Comparison of ENCODE assay signal across 16 mouse cellular contexts in the genomic region with DNA sequence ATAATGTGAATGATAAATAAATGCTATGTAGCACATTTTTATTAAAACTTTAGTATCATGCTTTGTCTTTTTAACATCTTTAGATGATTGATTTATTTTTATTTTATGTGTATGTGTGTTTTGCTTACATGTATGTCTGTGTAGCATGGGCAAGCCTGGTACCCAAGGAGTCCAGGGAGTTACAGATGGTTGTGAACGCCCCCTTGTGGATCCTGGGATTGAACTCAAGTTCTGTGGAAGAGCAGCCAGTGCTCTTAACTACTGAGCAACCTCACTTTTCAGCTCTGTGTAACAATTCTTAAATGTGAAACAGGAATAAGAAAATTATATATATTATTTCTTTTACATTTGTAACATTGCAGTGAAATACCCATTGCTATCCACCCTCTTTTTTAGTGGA.
DNase-seq lines count a peak whose midpoint lies in the region; ATAC-seq and TF ChIP-seq lines count a peak whose summit lies in the region.
"Had no signal": no experiment of that assay in that cellular context is flagged by ENCODE, and none has a peak within 500 bp of the region (broad histone marks: within the 10 kb centered on the region; RNA-seq: fewer than 3 reads in every experiment).

No protein-coding gene starts in this region.

- no peak for ATAC-seq in forebrain, embryonic 12.5 days (ENCODE audit: low FRiP score)
- ATAC-seq: forebrain, embryonic 15.5 days; midbrain, embryonic 15.5 days had no signal

- TF ChIP-seq POLR2A in thymus, adult 2 months (IDR thresholded peaks at IDR 0.05; ENCODE audit: control insufficient read depth, extremely low read depth, insufficient read depth, low read length, poor library complexity): no peak
- no peak for TF ChIP-seq POLR2A in bone marrow, adult 2 months (IDR thresholded peaks at IDR 0.05; ENCODE audit: borderline replicate concordance, control insufficient read depth, low read depth, low read length)

- no peaks in the 10 kb centered on the region for H3K36me3 ChIP-seq in thymus, adult 2 months (ENCODE audit: control insufficient read depth, insufficient read depth, low read length)
- no peaks in the 10 kb centered on the region for H3K36me3 ChIP-seq in forebrain, embryonic 12.5 days (replicated peaks)
- H3K36me3 ChIP-seq: forebrain, embryonic 15.5 days; hindbrain, embryonic 12.5 days; lung, embryonic 15.5 days; midbrain, embryonic 15.5 days; neural tube, embryonic 13.5 days had no signal

- H3K4me3 ChIP-seq in layer of hippocampus, adult 2 months: no peak overlapping the region
- no peak overlapping the region for H3K4me3 ChIP-seq in thymus, adult 2 months (ENCODE audit: control insufficient read depth, insufficient read depth, low read length)
- no peak overlapping the region for H3K4me3 ChIP-seq in bone marrow, adult 2 months (replicated peaks; ENCODE audit: control insufficient read depth, low read depth, low read length)
- no peak overlapping the region for H3K4me3 ChIP-seq in forebrain, embryonic 12.5 days (replicated peaks)
- H3K4me3 ChIP-seq: forebrain, embryonic 15.5 days; hindbrain, embryonic 12.5 days; lung, embryonic 15.5 days; midbrain, embryonic 15.5 days; neural tube, embryonic 13.5 days had no signal

- H3K9me3 ChIP-seq in forebrain, embryonic 12.5 days: no peaks in the 10 kb centered on the region
- H3K9me3 ChIP-seq: forebrain, embryonic 15.5 days; hindbrain, embryonic 12.5 days; lung, embryonic 15.5 days; midbrain, embryonic 15.5 days; neural tube, embryonic 13.5 days had no signal

- peak; percentile 44 for TF ChIP-seq CTCF in layer of hippocampus, adult 2 months (conservative IDR thresholded peaks at IDR 0.05)
- no peak for TF ChIP-seq CTCF in thymus, adult 2 months (IDR thresholded peaks at IDR 0.05; ENCODE audit: borderline replicate concordance, control insufficient read depth, extremely low read depth, insufficient read depth, low read length, poor library complexity)
- 0 out of 2 replicates have a peak, but pooled peaks have one; percentile 9 for TF ChIP-seq CTCF in bone marrow, adult 2 months (IDR thresholded peaks at IDR 0.05; ENCODE audit: control insufficient read depth, insufficient read depth, low read length)

- H3K27me3 ChIP-seq in thymus, adult 2 months (ENCODE audit: control insufficient read depth, insufficient read depth, low read length): no peaks in the 10 kb centered on the region
- no peaks in the 10 kb centered on the region for H3K27me3 ChIP-seq in forebrain, embryonic 12.5 days
- H3K27me3 ChIP-seq: forebrain, embryonic 15.5 days; hindbrain, embryonic 12.5 days; lung, embryonic 15.5 days; midbrain, embryonic 15.5 days; neural tube, embryonic 13.5 days had no signal

- WGBS in thymus, adult 2 months: 53% methylated on average over 1 of the region's 1 CpGs
- 35% methylated on average over 1 of the region's 1 CpGs for WGBS in bone marrow, adult 2 months
- WGBS in forebrain, embryonic 12.5 days: 39% methylated on average over 1 of the region's 1 CpGs

- no peak overlapping the region for H3K9ac ChIP-seq in forebrain, embryonic 12.5 days
- H3K9ac ChIP-seq: forebrain, embryonic 15.5 days; hindbrain, embryonic 12.5 days; lung, embryonic 15.5 days; midbrain, embryonic 15.5 days; neural tube, embryonic 13.5 days had no signal

- no peaks in the 10 kb centered on the region for H3K4me1 ChIP-seq in thymus, adult 2 months (replicated peaks; ENCODE audit: control insufficient read depth, insufficient read depth, low read length)
- H3K4me1 ChIP-seq in bone marrow, adult 2 months (ENCODE audit: control insufficient read depth, insufficient read depth, low read length): no peaks in the 10 kb centered on the region
- H3K4me1 ChIP-seq in forebrain, embryonic 12.5 days: no peaks in the 10 kb centered on the region
- H3K4me1 ChIP-seq: forebrain, embryonic 15.5 days; hindbrain, embryonic 12.5 days; lung, embryonic 15.5 days; midbrain, embryonic 15.5 days; neural tube, embryonic 13.5 days had no signal

- no peak overlapping the region for H3K4me2 ChIP-seq in forebrain, embryonic 12.5 days
- H3K4me2 ChIP-seq: forebrain, embryonic 15.5 days; hindbrain, embryonic 12.5 days; lung, embryonic 15.5 days; midbrain, embryonic 15.5 days; neural tube, embryonic 13.5 days had no signal

- no peak overlapping the region for H3K27ac ChIP-seq in layer of hippocampus, adult 2 months
- H3K27ac ChIP-seq in thymus, adult 2 months (ENCODE audit: control insufficient read depth, insufficient read depth, low read length): no peak overlapping the region
- H3K27ac ChIP-seq in bone marrow, adult 2 months (ENCODE audit: control insufficient read depth, insufficient read depth, low read depth, low read length, poor library complexity): no peak overlapping the region
- H3K27ac ChIP-seq in forebrain, embryonic 12.5 days: no peak overlapping the region
- H3K27ac ChIP-seq: forebrain, embryonic 15.5 days; hindbrain, embryonic 12.5 days; lung, embryonic 15.5 days; midbrain, embryonic 15.5 days; neural tube, embryonic 13.5 days had no signal

- no peak for DNase-seq in layer of hippocampus, adult 2 months (ENCODE audit: low spot score in 2 of 2)
- DNase-seq in layer of hippocampus, postnatal 14 days (ENCODE audit: low spot score in 2 of 2): no peak
- peak; percentile 28 for DNase-seq in thymus, postnatal 4 days
- DNase-seq in thymus, adult 2 months: no peak
- no peak for DNase-seq in cerebellum, adult 9-10 months
- DNase-seq: adrenal gland, adult 2 months; gastrocnemius, postnatal 36 days; layer of hippocampus, adult 9-11 months; right cerebral cortex, adult 18-20 months had no signal
